Mouse (Mus musculus) spleen, adult 2 months (tissue): ENCODE results near the gene D430041D05Rik.

Experiments
- CTCF ChIP-seq: fragments of 200-500 bp; IDR thresholded peaks from 2 replicates; pipeline ENCODE4 v1.5.1; 2011; ENCODE audit warnings: mild to moderate bottlenecking, inconsistent platforms; ENCODE audit not compliant: insufficient read depth, insufficient read length, insufficient replicate concordance; ENCODE audit errors: extremely low read depth
- POLR2A ChIP-seq: fragments of 200-500 bp; IDR thresholded peaks from 2 replicates; pipeline ENCODE4 v1.6.1; 2011; ENCODE audit warnings: low read depth, low read length, inconsistent platforms

- TF ChIP-seq CTCF (no peak), POLR2A (no peak)
These were observed 2.9 kb downstream of the D430041D05Rik start for GRCm38 (mm10) chr2:104407913-104408312.
